Mouse (Mus musculus): ENCODE data around the gene Mgme1.

Gene Mgme1

GRCm38 (mm10) chr2:144264398-144265119 lies 5.9 kb upstream of the Mgme1 start:
- DNase-seq = no peak

GRCm38 (mm10) chr2:144265120-144265488 lies 5.4 kb upstream of the Mgme1 start:
- no peak for DNase-seq

DNA sequence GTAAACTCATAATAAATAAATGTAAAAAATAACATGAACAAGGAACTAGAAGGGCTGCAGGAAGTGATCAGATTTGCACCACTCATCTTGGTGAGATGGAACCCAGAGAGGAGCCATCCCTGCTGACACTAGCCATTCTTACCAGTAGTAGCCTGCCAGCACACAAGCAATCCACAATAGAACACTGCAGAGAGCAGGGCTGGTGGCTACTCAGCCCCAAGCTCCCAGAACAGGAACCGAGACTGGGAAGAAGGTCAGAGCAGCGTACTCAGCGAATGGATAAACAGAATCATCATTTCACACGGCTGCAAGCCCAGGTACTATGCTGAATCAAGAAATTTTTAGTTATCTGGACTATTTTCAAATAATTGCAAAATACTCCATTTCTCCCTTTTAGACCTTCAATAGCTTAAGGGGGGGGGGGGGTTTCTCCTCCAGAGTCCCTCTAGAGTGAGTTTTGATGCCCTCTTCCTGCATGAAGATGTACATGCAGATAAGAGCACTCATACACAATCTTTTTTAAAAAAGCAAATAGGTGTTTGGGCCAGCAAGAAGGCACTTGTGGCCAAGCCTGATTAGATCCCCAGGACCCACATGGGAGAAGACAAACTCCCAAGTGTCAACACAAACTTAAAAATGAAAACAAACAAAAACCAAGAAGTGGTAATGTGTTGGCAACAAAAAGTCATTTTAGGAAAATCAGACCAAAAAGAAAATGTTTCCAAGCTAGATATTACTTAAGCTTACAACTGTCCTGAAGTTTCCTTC lies 4.4 kb upstream of the Mgme1 start:
- no peak for DNase-seq

GRCm38 (mm10) chr2:144267004-144267730 lies 3.3 kb upstream of the Mgme1 start:
- DNase-seq = no peak

- no peak for DNase-seq
Measured at GRCm38 (mm10) chr2:144267731-144268015, 2.8 kb upstream of the Mgme1 start.

DNA sequence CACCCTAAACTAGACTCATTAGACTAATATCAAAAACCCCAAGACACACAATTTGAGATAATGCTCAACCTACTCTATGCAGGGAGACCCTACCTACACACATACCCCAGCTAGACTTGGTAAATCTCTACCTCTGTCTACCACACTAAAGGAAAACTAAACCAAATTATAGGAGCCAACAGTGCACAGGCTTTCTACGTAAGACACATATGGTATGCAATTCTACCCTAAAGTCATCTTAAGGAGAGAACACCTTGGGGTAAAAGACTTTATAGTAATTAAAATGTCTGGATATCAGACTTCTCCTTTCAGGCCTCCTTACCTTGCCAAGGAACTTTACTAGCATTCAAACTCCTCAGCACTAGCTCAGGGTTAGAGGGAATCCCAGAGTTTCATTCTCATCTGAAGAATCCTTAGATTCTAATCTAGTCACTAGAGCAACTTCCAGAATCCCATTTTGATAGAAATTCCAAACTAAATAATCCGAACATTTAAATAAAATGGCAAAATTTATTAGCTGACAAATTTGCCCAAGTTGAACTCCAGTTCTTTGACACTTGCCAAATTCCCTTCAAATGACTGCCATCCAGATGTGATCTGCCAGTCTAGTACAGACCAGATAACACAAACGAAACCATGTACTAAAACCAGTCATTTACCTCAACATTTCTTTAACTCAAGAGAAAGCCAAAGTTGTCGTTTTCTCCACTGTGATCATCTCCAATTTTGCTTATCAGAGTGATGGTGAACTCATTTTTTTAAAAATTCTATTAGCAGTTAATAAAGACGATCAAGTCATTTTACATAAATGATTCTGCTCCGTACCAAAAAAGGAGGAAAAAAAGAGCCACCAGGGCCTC lies 1.8 kb upstream of the Mgme1 start:
- no peak for DNase-seq

- no peak for DNase-seq
Measured at GRCm38 (mm10) chr2:144269306-144269650, 1.2 kb upstream of the Mgme1 start.

DNA sequence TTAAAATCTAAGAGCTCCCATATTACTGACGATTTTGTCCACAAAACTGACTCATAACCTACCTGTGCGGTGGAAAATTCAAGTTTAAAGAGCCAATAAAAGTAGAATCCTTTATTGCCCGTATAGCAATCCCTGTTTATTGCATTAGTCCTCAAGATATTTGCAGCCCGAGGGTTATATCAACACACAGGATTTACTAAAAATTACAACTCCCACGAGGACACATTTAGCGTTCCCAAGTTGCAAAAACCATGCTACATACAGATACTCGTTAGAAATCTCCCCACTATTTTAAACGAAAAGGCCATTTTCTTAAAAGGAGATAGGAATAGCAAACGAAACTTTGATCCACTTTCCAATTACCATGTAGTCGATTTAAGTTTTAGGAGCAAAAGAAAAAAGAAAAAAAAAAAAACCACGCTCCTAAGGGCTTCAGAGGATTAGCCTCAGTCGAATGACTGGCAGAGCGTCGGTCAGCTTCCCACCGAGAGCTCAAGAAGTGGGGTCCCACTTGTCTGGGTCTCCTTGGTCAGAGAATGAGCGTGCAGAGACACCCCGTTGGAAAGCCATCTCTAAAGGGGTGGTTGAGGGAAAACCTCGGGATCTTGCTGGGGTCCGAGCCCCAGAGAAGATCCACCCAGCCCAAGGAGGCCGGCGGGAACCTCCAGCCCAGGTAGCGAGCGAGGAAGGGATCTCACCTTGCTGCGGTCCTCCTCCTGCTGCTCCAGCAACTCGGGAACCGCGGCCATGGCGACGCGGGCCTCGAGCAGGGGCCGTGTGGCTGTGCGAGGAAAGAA lies 586 bp upstream of the Mgme1 start:
- DNase-seq = no peak

DNA sequence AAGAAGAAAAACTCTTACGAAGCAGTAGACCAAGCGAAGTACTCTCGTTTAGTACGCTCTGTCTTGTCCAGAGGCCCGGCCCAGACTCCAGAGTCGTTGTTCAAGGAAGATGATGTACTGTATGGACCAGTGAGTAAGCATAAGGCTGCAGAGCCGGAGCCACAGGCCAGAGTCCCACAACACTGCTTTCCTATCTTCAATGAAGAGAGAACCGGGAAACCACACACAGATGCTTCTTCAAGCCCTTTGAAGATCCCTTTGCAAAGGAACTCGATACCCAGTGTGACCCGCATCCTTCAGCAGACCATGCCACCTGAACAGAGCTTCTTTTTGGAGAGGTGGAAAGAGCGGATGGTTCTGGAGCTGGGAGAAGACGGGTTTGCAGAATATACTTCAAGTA lies 1.6 kb downstream of the Mgme1 start:
- no peak for DNase-seq

- DNase-seq = no peak
Measured at GRCm38 (mm10) chr2:144274741-144275140, 4.3 kb downstream of the Mgme1 start.

DNA sequence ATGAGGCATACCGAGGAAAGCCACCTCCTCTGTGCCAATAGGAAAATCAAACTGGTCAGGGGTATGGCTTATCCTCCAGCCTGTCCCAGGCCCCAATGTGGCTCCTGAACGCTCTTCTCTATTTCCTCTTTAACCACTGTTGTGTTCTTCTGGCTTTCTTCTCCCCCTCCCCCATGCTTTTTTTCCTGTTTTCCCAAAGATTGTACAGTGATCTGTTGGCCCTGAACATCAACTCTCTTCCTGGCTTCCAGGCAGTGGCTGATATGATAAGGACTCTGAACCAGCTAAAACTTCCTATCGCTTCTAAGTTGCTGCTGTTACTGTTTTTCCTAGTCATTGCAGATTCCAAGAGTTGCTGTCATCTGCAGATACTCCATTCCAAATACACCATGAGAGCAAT lies 6.4 kb downstream of the Mgme1 start:
- no peak for DNase-seq

- DNase-seq = no peak
Measured at GRCm38 (mm10) chr2:144279742-144280141, 9.3 kb downstream of the Mgme1 start.

- no peak for DNase-seq
Measured at GRCm38 (mm10) chr2:144280568-144280967, 10.1 kb downstream of the Mgme1 start.

DNA sequence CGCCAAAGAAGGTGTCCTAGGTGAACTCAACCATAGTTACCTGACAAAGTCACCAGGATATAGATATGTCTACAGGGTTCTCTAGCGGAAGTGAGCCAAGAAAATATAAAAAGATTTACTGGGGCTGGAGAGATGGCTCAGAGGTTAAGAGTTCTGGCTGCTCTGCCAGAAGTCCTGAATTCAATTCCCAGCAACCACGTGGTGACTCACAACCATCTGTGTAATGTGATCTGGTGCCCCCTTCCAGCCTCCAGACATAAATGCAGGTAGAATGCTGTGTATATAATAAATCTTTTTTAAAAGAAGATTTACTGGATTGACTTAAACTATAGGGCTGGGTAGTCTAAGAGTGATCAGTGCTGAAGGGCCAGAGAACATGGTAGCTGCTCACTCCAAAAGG lies 11.0 kb downstream of the Mgme1 start:
- no peak for DNase-seq

GRCm38 (mm10) chr2:144290321-144290720 lies 19.9 kb downstream of the Mgme1 start:
- no peak for DNase-seq

DNA sequence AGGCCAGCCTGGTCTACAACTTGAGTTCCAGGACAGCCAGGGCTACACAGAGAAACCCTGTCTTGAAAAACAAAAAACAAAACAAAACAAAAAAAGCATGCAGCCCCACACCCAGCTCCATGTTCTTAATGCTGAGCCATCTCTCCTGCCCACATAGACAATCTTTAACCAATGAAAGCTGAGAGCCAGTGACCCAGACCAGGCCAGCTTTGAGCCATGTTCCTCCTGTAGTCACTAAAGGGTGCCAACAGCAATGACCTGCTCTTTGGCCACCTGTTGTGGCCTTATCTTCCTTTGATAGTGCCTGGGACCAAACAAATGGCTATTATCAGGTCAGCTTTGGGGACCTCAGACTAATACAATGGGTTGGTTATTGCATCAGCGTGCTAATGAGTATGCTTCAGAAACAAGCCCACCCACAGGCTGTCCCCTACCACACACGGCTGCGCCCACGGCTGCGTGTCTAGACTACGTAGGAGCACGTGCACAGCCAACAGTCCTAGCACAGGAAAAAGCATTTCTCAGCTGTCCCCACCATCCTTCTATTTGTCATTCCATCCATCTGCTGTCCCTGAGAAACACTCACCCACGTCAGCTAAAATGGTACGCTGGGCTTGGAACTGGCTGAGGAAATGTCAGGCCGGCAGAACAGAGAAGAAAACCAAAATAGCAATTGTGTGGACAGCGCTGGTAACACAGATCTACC lies 21.3 kb downstream of the Mgme1 start:
- DNase-seq = peak; percentile 44

- no peak for DNase-seq
Measured at GRCm38 (mm10) chr2:144295145-144295735, 24.8 kb downstream of the Mgme1 start.

- no peak for DNase-seq
Measured at GRCm38 (mm10) chr2:144299749-144300669, 29.5 kb downstream of the Mgme1 start.

GRCm38 (mm10) chr2:144301101-144301500 lies 30.6 kb downstream of the Mgme1 start:
- DNase-seq = no peak

GRCm38 (mm10) chr2:144305721-144306294 lies 35.3 kb downstream of the Mgme1 start:
- no peak for DNase-seq
